Mouse (Mus musculus): ENCODE measurements around the gene Med24. TPM values are rescaled to one million over a fixed set of nuclear protein-coding genes. Genes with fewer than 3 reads are reported as not detected.

The Med24 gene
- total and polyA plus RNA-seq, 2 experiments from 2014 or later: 52.2 to 66.6 TPM

GRCm38 (mm10) chr11:98774582-98775347 is 45.5 kb upstream of the Med24 start, which contains the start of gene Nr1d1:
TSS of gene Nr1d1 (minus strand) at chr11:98775333.
- peaks cover 12% of the 10 kb centered on the region; the same call in 1 of the 2 replicates for H3K4me1 ChIP-seq (ENCODE audit: insufficient read depth, low read length)

DNA sequence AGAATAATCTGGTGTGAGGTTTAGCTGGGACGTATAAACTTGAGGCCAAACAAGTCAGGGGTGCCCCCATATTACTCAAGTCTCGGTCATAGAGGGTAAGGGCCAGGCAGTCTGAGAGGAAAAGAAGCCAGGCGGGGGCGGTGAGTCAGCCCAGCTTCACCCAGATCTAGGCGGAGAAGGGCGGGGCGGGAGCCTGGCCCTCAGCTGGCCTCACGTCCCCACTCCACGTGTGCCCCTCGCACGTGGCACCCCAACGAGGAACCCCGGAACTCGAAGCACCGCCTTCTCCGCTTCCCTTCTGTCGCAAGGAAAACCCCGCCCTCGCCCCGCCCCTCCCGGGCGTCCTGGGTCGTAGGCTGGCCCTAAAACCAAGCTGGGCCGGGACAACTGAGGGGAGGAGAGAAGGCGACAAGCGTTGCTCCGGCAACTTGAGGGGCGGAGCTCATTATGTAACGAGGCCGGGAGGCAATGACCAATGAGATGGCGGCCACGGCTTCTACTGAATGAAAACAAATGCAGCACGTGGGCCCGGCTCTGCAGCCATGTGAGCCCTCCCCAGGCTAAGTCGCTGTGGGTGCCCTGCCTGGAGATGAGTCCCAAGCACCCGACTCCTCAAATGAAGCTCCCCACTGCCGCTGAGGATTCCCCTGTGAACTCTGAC is 44.5 kb upstream of the Med24 start:
- no peaks in the 10 kb centered on the region for H3K27me3 ChIP-seq (ENCODE audit: insufficient read depth, low read length)
- no peaks in the 10 kb centered on the region for H3K9me3 ChIP-seq (ENCODE audit: low read length)
- H3K4me1 ChIP-seq (ENCODE audit: insufficient read depth, low read length): peaks cover 12% of the 10 kb centered on the region; the same call in 1 of the 2 replicates
- TF ChIP-seq CTCF (IDR thresholded peaks at IDR 0.05): no peak
- H3K9ac ChIP-seq (replicated peaks; ENCODE audit: low read length, poor library complexity, severe bottlenecking): peak overlapping the region; percentile 64; the same call in 1 of the 2 replicates
- DNase-seq (ENCODE audit: low spot score) (peak; percentile 95), ATAC-seq (ENCODE audit: low FRiP score) (peak; percentile 67)
- whole genome bisulfite sequencing: under 1% methylated on average over 36 of the region's 37 CpGs
- H3K36me3 ChIP-seq (ENCODE audit: insufficient read depth, low read length): peaks cover 29% of the 10 kb centered on the region
- peak overlapping the region; percentile 72 for H3K27ac ChIP-seq (ENCODE audit: low read depth, low read length)
- peak overlapping the region; percentile 53 for H3K4me3 ChIP-seq (ENCODE audit: low read depth, low read length)
- H3K4me2 ChIP-seq (ENCODE audit: low read depth, low read length, poor library complexity, severe bottlenecking): peak overlapping the region; percentile 96

More at GRCm38 (mm10) chr11:98774582-98775347, 45.5 kb upstream of the Med24 start, which contains the start of gene Nr1d1:
- Histone ChIP-seq H3K9me3 (ENCODE audit: low read length) (no peaks in the 10 kb centered on the region), H3K36me3 (ENCODE audit: insufficient read depth, low read length) (peaks cover 19% of the 10 kb centered on the region), H3K27ac (ENCODE audit: low read depth, low read length) (peak within 1 kb of the TSS; percentile 72), H3K4me3 (ENCODE audit: low read depth, low read length) (peak within 1 kb of the TSS; percentile 53), H3K4me2 (ENCODE audit: low read depth, low read length, poor library complexity, severe bottlenecking) (peak within 1 kb of the TSS; percentile 96), H3K27me3 (ENCODE audit: insufficient read depth, low read length) (no peaks in the 10 kb centered on the region), H3K9ac (replicated peaks; ENCODE audit: low read length, poor library complexity, severe bottlenecking) (peak within 1 kb of the TSS; percentile 64)
- WGBS: 1% methylated on average over 22 of the region's 22 CpGs
- DNase-seq (ENCODE audit: low spot score): no peak
- peak; percentile 6 for ATAC-seq (ENCODE audit: low FRiP score)
- TF ChIP-seq CTCF (IDR thresholded peaks at IDR 0.05): no peak

DNA sequence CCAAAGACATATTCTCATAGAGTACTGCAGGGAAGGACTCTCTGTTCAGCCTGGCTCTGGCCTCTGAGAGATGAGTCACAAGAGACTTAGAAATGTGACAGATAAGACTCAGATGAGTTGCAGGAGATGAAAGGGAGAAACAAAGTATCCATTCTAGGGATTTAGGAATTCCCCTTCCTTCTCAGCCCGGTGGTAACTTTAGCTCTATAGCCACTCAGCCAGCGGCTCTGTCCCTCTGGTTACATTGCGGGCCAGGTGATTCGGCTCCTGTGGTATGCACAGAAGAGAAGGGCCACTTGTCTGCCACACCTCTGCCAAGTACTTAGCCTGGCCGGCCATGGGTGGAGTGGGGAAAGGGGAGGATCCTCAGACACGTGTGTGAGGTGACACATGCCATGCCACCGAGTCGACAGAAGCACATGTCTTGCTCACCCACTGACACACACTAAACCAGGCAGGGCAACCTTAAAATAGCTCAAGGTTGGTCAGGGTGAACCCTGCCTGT is 43.5 kb upstream of the Med24 start:
- ATAC-seq (ENCODE audit: low FRiP score): no peak
- no peaks in the 10 kb centered on the region for H3K27me3 ChIP-seq (ENCODE audit: insufficient read depth, low read length)
- peaks cover 20% of the 10 kb centered on the region; the same call in 1 of the 2 replicates for H3K4me1 ChIP-seq (ENCODE audit: insufficient read depth, low read length)
- H3K36me3 ChIP-seq (ENCODE audit: insufficient read depth, low read length): peaks cover 38% of the 10 kb centered on the region
- DNase-seq (ENCODE audit: low spot score): no peak
- H3K9me3 ChIP-seq (ENCODE audit: low read length): no peaks in the 10 kb centered on the region
- peak overlapping the region; percentile 53 for H3K4me3 ChIP-seq (ENCODE audit: low read depth, low read length)
- no peak overlapping the region for H3K9ac ChIP-seq (replicated peaks; ENCODE audit: low read length, poor library complexity, severe bottlenecking)
- peak overlapping the region; percentile 96 for H3K4me2 ChIP-seq (ENCODE audit: low read depth, low read length, poor library complexity, severe bottlenecking)
- TF ChIP-seq CTCF (IDR thresholded peaks at IDR 0.05): no peak
- no peak overlapping the region for H3K27ac ChIP-seq (ENCODE audit: low read depth, low read length)
- WGBS: 73% methylated on average over 8 of the region's 8 CpGs

DNA sequence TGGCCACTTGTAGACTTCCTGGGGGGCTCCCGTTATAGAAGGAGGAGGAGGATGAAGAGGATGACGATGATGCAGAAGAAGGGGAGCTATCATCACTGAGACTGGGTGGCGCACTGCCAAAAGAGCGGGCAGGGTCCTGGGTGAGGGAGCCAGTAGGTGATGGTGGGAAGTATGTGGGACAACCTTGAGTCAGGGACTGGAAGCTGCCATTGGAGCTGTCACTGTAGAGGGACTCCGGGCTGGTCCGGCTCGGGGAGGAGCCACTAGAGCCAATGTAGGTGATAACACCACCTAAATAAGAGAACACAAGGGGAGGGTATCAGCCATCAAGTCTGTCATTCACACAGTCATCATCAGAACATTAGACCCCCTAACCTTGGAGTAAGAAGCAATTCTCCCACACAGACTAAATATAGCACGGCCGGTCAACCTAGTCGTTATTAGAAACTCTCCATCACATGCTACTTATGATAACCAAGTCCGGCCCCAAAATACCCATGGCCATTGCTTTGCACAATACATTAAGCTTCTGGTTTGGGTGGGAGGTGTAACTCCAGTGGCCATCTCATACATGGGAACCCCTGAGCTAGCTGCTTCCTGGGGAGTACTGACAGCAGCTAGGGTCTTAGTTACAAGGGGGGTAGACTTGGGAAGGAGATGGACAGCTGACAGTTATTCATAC is 42.8 kb upstream of the Med24 start:
- Histone ChIP-seq H3K4me2 (ENCODE audit: low read depth, low read length, poor library complexity, severe bottlenecking) (peak overlapping the region; percentile 96; the same call in 1 of the 2 replicates), H3K27me3 (ENCODE audit: insufficient read depth, low read length) (no peaks in the 10 kb centered on the region), H3K4me1 (ENCODE audit: insufficient read depth, low read length) (peaks cover 23% of the 10 kb centered on the region; the same call in 1 of the 2 replicates), H3K9ac (replicated peaks; ENCODE audit: low read length, poor library complexity, severe bottlenecking) (no peak overlapping the region), H3K27ac (ENCODE audit: low read depth, low read length) (no peak overlapping the region), H3K9me3 (ENCODE audit: low read length) (no peaks in the 10 kb centered on the region), H3K4me3 (ENCODE audit: low read depth, low read length) (no peak overlapping the region), H3K36me3 (ENCODE audit: insufficient read depth, low read length) (peaks cover 38% of the 10 kb centered on the region)
- TF ChIP-seq CTCF (IDR thresholded peaks at IDR 0.05): no peak
- WGBS: 93% methylated on average over 11 of the region's 11 CpGs
- DNase-seq (ENCODE audit: low spot score): no peak
- no peak for ATAC-seq (ENCODE audit: low FRiP score)

DNA sequence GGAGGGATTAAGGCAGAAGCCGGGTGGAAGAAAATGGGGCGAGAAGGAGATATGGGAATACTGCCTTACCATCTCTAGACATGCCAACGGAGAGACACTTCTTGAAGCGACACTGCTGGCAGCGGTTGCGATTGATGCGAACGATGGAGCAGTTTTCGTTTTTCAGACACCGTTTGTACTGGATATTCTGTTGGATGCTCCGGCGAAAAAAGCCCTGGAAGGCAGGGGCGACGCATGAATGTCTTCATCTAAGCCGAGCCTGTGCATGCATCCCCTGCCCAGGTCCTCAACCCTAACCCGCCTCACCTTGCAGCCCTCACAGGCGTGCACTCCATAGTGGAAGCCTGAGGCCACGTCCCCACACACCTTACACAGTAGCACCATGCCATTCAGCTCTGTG is 41.9 kb upstream of the Med24 start:
- no peak overlapping the region for H3K4me2 ChIP-seq (ENCODE audit: low read depth, low read length, poor library complexity, severe bottlenecking)
- WGBS: 89% methylated on average over 18 of the region's 18 CpGs
- peaks cover 25% of the 10 kb centered on the region; the same call in 1 of the 2 replicates for H3K4me1 ChIP-seq (ENCODE audit: insufficient read depth, low read length)
- no peaks in the 10 kb centered on the region for H3K9me3 ChIP-seq (ENCODE audit: low read length)
- no peaks in the 10 kb centered on the region for H3K27me3 ChIP-seq (ENCODE audit: insufficient read depth, low read length)
- no peak for ATAC-seq (ENCODE audit: low FRiP score)
- TF ChIP-seq CTCF (IDR thresholded peaks at IDR 0.05): no peak
- no peak overlapping the region for H3K9ac ChIP-seq (replicated peaks; ENCODE audit: low read length, poor library complexity, severe bottlenecking)
- peaks cover 38% of the 10 kb centered on the region for H3K36me3 ChIP-seq (ENCODE audit: insufficient read depth, low read length)
- H3K27ac ChIP-seq (ENCODE audit: low read depth, low read length): no peak overlapping the region
- no peak overlapping the region for H3K4me3 ChIP-seq (ENCODE audit: low read depth, low read length)
- DNase-seq (ENCODE audit: low spot score): no peak
